Mouse (Mus musculus): ENCODE data around the gene Nup50. TPM values are rescaled to one million over a fixed set of nuclear protein-coding genes. Genes with fewer than 3 reads are reported as not detected.

Gene Nup50
- total RNA-seq (2023; ENCODE audit: inconsistent age), result 53.0 to 58.3 TPM (median 53.5 TPM) in 4 replicates

DNA sequence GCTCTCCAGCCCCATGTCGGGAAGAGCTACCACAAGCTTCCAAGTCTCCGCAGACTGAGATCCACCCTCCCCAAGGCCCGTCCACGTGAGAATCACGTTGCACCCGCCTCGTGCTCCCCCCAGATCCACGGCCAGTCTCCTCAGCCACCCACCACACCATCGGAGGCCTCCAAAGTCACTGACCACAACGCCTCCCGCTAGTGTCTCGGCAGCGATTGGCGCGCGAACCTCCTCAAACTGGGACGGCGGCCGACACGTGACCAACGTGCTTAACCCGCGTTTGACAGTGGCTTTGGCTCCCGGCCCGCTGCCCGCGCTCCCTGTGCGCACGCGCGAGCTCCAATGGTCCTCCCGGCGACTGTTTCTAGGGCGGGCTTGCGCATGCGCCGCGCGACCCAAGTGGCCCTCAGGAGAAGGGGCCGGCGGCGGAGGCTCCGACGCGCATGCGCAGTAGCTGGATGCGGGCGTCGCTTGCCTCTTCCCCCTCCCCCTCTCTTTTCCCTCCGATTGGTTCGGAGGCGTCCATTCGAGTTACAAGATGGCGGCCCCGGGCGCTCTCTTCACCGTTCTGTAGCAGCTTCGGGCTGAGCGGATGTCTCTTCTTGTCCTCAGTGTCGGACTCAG lies at the start of gene Nup50:
Nup50 (plus strand) TSS at position 528 of the 624 bp plus-strand sequence.

DNA sequence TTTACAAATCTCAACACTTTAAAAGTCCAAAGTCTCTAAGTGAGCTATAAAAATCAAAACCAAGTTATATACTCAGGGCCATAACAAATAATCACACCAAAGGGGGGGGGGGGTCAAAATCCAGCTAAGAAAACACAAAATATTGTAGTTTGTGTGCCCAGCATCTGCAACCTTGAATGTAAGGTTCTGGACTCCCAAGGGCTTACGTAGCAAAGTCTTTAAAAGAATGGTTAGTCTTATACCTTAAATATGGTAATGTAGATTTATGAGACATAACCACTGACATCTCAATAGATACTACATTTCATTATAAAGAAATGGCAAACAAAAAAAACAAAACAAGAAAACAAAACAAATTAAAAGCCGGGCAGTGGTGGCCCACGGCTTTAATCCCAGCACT lies 3.3 kb upstream of the Nup50 start, which contains the start of gene Gm29666:
Gm29666 (minus strand) TSS at position 101 of the 400 bp plus-strand sequence.

GRCm38 (mm10) chr15:84987874-84988825 lies 64.9 kb downstream of the Nup50 start, which contains the start of gene 5031439G07Rik:
Gene 5031439G07Rik (minus strand): TSS chr15:84988551.

Other genes starting within 250 kb of the Nup50 start
- gene Arhgap8, start 203.4 kb upstream of the Nup50 start, total RNA-seq (2023; ENCODE audit: inconsistent age), result 0.87 to 2.9 TPM (median 1.7 TPM) in 4 replicates
- gene Phf21b, start 67.4 kb upstream of the Nup50 start, total RNA-seq (2023; ENCODE audit: inconsistent age), result 0.57 to 1.9 TPM (median 1.5 TPM) in 4 replicates
- gene Gm29666, start 3.4 kb upstream of the Nup50 start, total RNA-seq (2023; ENCODE audit: inconsistent age), result 0.69 to 1.1 TPM (median 0.86 TPM) in 4 replicates
- 74.6 to 97.7 TPM (median 77.9 TPM) in 4 replicates for gene 5031439G07Rik, start 65.1 kb downstream of the Nup50 start, total RNA-seq (2023; ENCODE audit: inconsistent age)
- gene Upk3a, start 93.7 kb downstream of the Nup50 start, total RNA-seq (2023; ENCODE audit: inconsistent age), result not detected in 4 replicates
- 19.6 to 26.2 TPM (median 20.7 TPM) in 4 replicates for gene Fam118a, start 105.5 kb downstream of the Nup50 start, total RNA-seq (2023; ENCODE audit: inconsistent age)
- not detected in 4 replicates for gene Smc1b, start 208.6 kb downstream of the Nup50 start, total RNA-seq (2023; ENCODE audit: inconsistent age)
- gene Ribc2, start 208.7 kb downstream of the Nup50 start, total RNA-seq (2023; ENCODE audit: inconsistent age), result not detected in 4 replicates